Mouse (Mus musculus): Measurements from ENCODE around the gene Fgfr2.

Gene Fgfr2

GRCm38 (mm10) chr7:130951004-130951403 is 2172.1 kb downstream of the Fgfr2 start:
- DNase-seq (ENCODE audit: low spot score in 2 of 2) = no peak

GRCm38 (mm10) chr7:130950482-130950881 is 2172.7 kb downstream of the Fgfr2 start:
- no peak for DNase-seq (ENCODE audit: low spot score in 2 of 2)

- DNase-seq (ENCODE audit: low spot score in 2 of 2) = peak; percentile 46 to 47
Measured at GRCm38 (mm10) chr7:130949331-130949751, 2173.8 kb downstream of the Fgfr2 start.

GRCm38 (mm10) chr7:130948563-130949208 is 2174.5 kb downstream of the Fgfr2 start:
- DNase-seq (ENCODE audit: low spot score in 2 of 2) = no peak

- no peak for DNase-seq (ENCODE audit: low spot score in 2 of 2)
Measured at GRCm38 (mm10) chr7:130946303-130946702, 2176.8 kb downstream of the Fgfr2 start.

GRCm38 (mm10) chr7:130945730-130946129 is 2177.4 kb downstream of the Fgfr2 start:
- DNase-seq (ENCODE audit: low spot score in 2 of 2) = no peak

- no peak for DNase-seq (ENCODE audit: low spot score in 2 of 2)
Measured at GRCm38 (mm10) chr7:130944766-130945475, 2178.2 kb downstream of the Fgfr2 start.

GRCm38 (mm10) chr7:130943280-130943895 is 2179.8 kb downstream of the Fgfr2 start:
- DNase-seq (ENCODE audit: low spot score in 2 of 2) = no peak

- DNase-seq (ENCODE audit: low spot score in 2 of 2) = no peak
Measured at GRCm38 (mm10) chr7:130940733-130941132, 2182.4 kb downstream of the Fgfr2 start.

GRCm38 (mm10) chr7:130938896-130939295 is 2184.3 kb downstream of the Fgfr2 start:
- no peak for DNase-seq (ENCODE audit: low spot score in 2 of 2)

GRCm38 (mm10) chr7:130938005-130938404 is 2185.1 kb downstream of the Fgfr2 start:
- DNase-seq (ENCODE audit: low spot score in 2 of 2) = no peak

GRCm38 (mm10) chr7:130937266-130937841 is 2185.8 kb downstream of the Fgfr2 start:
- no peak for DNase-seq (ENCODE audit: low spot score in 2 of 2)

GRCm38 (mm10) chr7:130936472-130936951 is 2186.6 kb downstream of the Fgfr2 start:
- DNase-seq (ENCODE audit: low spot score in 2 of 2) = no peak

GRCm38 (mm10) chr7:130935793-130936471 is 2187.2 kb downstream of the Fgfr2 start, which contains the start of gene Htra1:
Gene Htra1 (plus strand): TSS chr7:130936111.
- peak; percentile 73 to 77 for DNase-seq (ENCODE audit: low spot score in 2 of 2)

- peak in 1 of 2 experiments; percentile 36 for DNase-seq (ENCODE audit: low spot score in 2 of 2)
Measured at GRCm38 (mm10) chr7:130935421-130935792, 2187.7 kb downstream of the Fgfr2 start.

- DNase-seq (ENCODE audit: low spot score in 2 of 2) = no peak
Measured at GRCm38 (mm10) chr7:130934654-130935053, 2188.5 kb downstream of the Fgfr2 start.

GRCm38 (mm10) chr7:130932921-130933320 is 2190.2 kb downstream of the Fgfr2 start:
- DNase-seq (ENCODE audit: low spot score in 2 of 2) = no peak

- DNase-seq (ENCODE audit: low spot score in 2 of 2) = no peak
Measured at GRCm38 (mm10) chr7:130930401-130930800, 2192.7 kb downstream of the Fgfr2 start.

GRCm38 (mm10) chr7:130922981-130923731 is 2200.0 kb downstream of the Fgfr2 start:
- peak in 1 of 2 experiments; percentile 39 for DNase-seq (ENCODE audit: low spot score in 2 of 2)

GRCm38 (mm10) chr7:130918260-130918659 is 2204.9 kb downstream of the Fgfr2 start:
- DNase-seq (ENCODE audit: low spot score in 2 of 2) = peak in 1 of 2 experiments; percentile 20
